Mouse (Mus musculus) liver, embryonic 14.5 days (tissue): ENCODE results near the gene Phldb3.

Experiments used
- CTCF ChIP-seq: IDR thresholded peaks from 2 replicates; pipeline ENCODE4 v1.5.1; 2016; ENCODE audit warnings: antibody characterized with exemption, low read depth, control low read depth
- EP300 ChIP-seq: IDR thresholded peaks from 2 replicates; pipeline ENCODE4 v1.6.1; 2016; ENCODE audit warnings: antibody characterized with exemption, low read depth

GRCm38 (mm10) chr7:24636264-24636663 is 25.7 kb downstream of the Phldb3 start, which contains the start of gene Lypd3:
- TF ChIP-seq CTCF, result no peak
- no peak for TF ChIP-seq EP300
